Mouse (Mus musculus) adrenal gland, adult 8-10 months (tissue): ENCODE data around the gene Babam1. TPM values are rescaled to one million over a fixed set of nuclear protein-coding genes. Genes with fewer than 3 reads are reported as not detected.

Experiments
- DNase-seq: peaks from one replicate; pipeline ENCODE4 v3.0.0; 2022
- total RNA-seq, 4 experiments: library from RNA; stranded (reverse); gene quantifications; 2 replicates each; pipeline ENCODE4 v1.2.4; 2022

Babam1 gene
- total RNA-seq, 4 experiments from 2014 or later = 101 to 137 (median 120) TPM

- no peak for DNase-seq
These were observed 15.2 kb upstream of the Babam1 start, which contains the start of gene Nr2f6 for GRCm38 (mm10) chr8:71381421-71381970. TSS of gene Nr2f6 (minus strand) at chr8:71381960.

- peak; percentile 84 for DNase-seq
These were observed 14.4 kb upstream of the Babam1 start for GRCm38 (mm10) chr8:71381971-71382961.

GRCm38 (mm10) chr8:71383396-71383795, 13.3 kb upstream of the Babam1 start:
- DNase-seq = no peak

- no peak for DNase-seq
These were observed 12.8 kb upstream of the Babam1 start for GRCm38 (mm10) chr8:71383860-71384259.

DNA sequence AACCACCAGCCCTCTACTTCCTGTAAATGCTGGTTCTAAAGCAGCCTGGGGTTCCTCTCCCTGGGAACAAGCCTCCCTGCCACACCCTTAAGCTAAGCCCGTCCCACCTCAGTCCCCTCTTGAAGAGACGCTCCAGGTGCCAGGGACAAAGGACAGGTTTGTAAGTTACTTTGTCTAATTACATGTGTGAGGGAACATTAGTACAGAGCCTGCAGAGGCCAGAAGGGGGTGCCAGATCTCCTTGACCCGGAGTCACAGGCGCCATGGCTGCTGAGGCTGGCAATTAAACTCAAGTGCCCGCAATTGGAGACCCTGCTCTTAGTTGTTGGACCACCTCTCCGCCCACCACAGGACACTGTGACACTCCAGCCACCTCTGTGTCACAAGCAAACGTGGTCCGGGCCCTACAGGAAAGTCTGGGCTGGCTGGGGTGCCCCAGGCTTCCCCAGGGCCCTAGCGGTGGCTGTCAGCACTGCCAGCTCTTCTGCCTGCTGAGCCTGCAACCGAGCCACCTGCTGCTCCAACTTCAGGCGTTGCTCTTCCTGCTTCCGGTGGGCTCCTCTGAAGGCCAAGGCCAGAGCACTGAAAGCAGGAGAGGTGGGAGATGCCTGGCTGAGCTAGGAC, 11.3 kb upstream of the Babam1 start:
- DNase-seq = no peak

DNA sequence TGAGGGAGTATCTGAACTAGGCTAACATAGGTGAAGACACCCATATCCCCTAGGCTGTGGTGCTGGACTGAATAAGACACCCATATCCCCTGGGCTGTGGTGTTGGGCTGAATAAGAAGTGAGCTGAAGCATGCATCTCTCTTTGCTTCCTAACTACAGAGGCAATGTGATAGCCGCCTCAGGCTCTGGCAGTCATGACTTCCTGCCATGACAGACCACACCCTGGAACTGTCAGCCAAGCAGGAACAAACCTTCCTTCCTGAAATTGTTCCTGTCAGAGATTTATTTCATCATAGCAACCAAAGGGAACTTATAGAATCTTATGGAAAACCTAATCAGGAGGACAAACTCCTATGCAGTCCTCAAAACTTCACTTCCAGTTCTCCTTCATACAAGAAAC, 8.4 kb upstream of the Babam1 start:
- no peak for DNase-seq

- DNase-seq = peak; percentile 0
These were observed 5.0 kb upstream of the Babam1 start for GRCm38 (mm10) chr8:71391696-71392095.

- peak; percentile 1 for DNase-seq
These were observed 4.3 kb upstream of the Babam1 start for GRCm38 (mm10) chr8:71392391-71392790.

DNA sequence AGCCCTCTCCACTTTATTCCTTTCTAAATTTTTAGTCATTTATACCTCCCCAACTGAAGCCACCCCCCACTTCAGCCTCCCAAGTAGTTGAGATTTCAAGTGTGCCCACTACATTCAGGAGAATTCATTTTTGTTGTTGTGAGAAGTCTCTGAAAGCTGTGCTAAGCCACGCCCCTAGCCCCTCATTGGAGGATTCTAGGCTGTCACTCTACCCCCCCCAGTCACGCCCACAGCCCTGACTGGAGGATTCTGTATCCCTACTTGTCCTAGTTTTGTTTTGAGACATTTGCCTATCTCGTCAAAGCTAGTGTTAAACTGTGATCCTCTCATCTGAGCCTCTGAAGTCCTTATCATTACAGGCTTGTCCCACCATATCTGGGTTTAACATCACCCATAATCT, 3.8 kb upstream of the Babam1 start:
- peak; percentile 17 for DNase-seq

DNA sequence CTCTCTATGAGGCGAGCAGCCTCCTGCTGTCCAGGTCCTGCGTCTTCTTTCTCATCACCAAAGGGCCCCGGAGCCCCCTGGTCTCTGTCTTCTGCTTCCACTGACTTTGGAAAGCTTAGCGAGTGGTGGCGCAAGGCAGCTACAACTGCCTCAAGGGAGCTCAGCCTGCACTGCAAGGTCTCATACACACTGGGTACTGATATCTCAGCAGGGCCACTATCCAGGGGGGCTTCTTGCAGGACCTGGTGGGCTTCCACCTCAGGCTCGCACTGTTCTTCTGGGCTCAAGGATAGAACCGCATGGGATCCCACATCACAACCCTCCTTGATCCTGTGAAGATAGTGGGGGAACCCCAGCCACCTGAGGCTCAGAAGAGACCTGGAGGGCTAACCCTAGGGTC, 2.2 kb upstream of the Babam1 start:
- no peak for DNase-seq

GRCm38 (mm10) chr8:71395071-71395470, 1.6 kb upstream of the Babam1 start:
- DNase-seq = no peak

DNA sequence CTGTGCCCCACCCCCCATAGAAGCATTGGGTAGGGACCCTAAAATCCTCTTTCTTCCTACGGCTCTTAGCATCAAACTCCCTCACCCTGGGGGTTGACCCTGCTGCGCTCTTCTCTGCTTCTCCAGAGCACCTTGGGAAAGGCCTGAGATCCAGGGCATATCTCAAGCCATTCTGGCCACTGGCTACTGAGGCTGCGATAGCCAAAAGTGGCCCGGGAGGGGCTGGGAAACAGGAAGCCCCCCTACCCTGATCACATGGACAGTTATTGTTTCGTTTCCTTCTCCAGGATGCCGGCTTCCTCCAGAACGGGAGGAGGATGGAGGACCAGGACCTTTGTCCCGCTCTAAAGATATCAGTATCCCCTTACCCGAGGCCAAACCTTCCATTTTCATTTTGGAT, 1.0 kb upstream of the Babam1 start, which contains the start of gene Ushbp1:
TSS of gene Ushbp1 (minus strand) at position 174 of the 400 bp plus-strand sequence.
- DNase-seq = peak; percentile 53

GRCm38 (mm10) chr8:71397701-71398100, 1.0 kb downstream of the Babam1 start:
- DNase-seq = no peak

GRCm38 (mm10) chr8:71400826-71401225, 4.2 kb downstream of the Babam1 start:
- no peak for DNase-seq

DNA sequence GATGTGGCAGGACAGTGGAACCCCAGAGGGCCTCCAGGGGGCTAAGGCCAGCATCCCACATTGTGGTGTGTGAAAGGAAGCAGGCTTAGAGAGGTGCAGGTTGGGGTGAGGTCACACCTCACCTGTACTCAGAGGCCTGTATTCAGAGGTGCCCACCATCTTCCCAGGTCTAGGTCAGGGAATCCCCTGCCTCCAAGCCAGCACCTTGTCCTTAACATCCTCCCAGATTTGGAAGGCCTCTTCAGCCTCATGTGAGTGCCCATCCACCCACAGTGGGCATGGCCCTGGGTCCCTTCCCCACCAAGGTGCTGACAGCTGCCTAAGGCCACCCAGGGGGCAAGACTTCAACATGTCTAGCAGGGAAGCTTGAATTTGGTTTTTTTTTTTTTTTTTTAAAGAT, 4.8 kb downstream of the Babam1 start:
- DNase-seq = no peak

- no peak for DNase-seq
These were observed 5.8 kb downstream of the Babam1 start for GRCm38 (mm10) chr8:71402446-71402964.

- no peak for DNase-seq
These were observed 6.6 kb downstream of the Babam1 start for GRCm38 (mm10) chr8:71403107-71403885.

- DNase-seq = no peak
These were observed 7.3 kb downstream of the Babam1 start for GRCm38 (mm10) chr8:71404011-71404410.

DNA sequence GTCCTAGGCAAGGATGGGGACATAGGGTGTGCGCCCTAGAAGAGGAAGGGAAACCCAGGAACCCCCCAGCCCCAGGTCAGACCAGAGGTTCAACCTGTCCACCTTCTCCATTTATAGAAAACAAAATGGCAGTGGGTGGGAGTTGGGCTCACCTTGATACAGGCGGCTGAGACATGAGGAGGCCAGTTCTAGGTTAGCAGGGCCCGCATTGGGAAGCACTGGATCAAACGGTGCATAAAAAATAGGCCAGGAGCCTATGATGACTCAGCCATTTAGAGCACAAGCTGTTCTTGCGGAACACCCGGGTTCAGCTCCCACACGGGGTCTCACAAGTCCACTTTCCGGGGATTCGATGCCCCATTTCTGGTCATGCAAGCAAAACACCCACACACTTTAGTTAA, 8.3 kb downstream of the Babam1 start:
- no peak for DNase-seq

- peak; percentile 94 for DNase-seq
These were observed 8.9 kb downstream of the Babam1 start, which contains the start of gene Ankle1 for GRCm38 (mm10) chr8:71405401-71406098. TSS of gene Ankle1 (plus strand) at chr8:71406010.
